ENCODE assay signal across 8 mouse cellular contexts in genomic region chr2:83812483-83813272, GRCm38 (mm10). TPM values are rescaled to one million over a fixed set of nuclear protein-coding genes. Genes with fewer than 3 reads are reported as not detected.
DNase-seq lines count a peak whose midpoint lies in the region; ATAC-seq lines count a peak whose summit lies in the region.

Gene Fam171b (plus strand): TSS chr2:83812636.

- peak; percentile 53 for DNase-seq in T-cell, adult 2 months (ENCODE audit: low spot score)
- peak; percentile 92 to 96 for DNase-seq in cerebellum, postnatal 36 days
- DNase-seq in gastrocnemius, adult 8-10 months (ENCODE audit: low spot score in 2 of 2) = peak; percentile 22 to 57
- peak; percentile 2 for DNase-seq in hindlimb bud, embryonic 11.5 days (ENCODE audit: extremely low spot score, low read depth, low spot score)
- DNase-seq in left cerebral cortex, adult 8-10 months (ENCODE audit: low spot score in 2 of 2) = peak; percentile 68 to 89
- peak; percentile 87 to 88 for DNase-seq in right cerebral cortex, adult 2 months (ENCODE audit: low spot score in 2 of 2)
- DNase-seq in urinary bladder, postnatal 25 days (ENCODE audit: low spot score) = peak; percentile 57

- peak; percentile 88 for ATAC-seq in megakaryocyte, adult 5-6 weeks (ENCODE audit: poor library complexity, severe bottlenecking)

RNA-seq across cellular contexts. Expression of gene Fam171b, which starts in this region (rescaled TPM):
- total RNA-seq in gastrocnemius, adult 8-10 months (2022) = 1 to 10 TPM in 2 of 4 experiments, under 1 TPM in 2; 0.56 to 1.5 (median 0.97) TPM
- total RNA-seq in left cerebral cortex, adult 8-10 months (2022) = 100 to 1,000 TPM; 189 to 234 (median 210) TPM
- total RNA-seq in megakaryocyte, adult 5-6 weeks (2015) = 0.11 and 0.14 TPM in 2 replicates
- total RNA-seq in megakaryocyte, adult 5-6 weeks (2017) = not detected in 2 replicates

Comparison
In these comparisons a context has a peak if more than half of its experiments do, and no peak if none do; other contexts are left out.
1. Peak in every context shown above with its lines: DNase-seq and ATAC-seq.
2. RNA of gene Fam171b (total RNA-seq): 189 to 234 TPM in left cerebral cortex, adult 8-10 months; 0.56 to 1.5 TPM in gastrocnemius, adult 8-10 months and 0.11 to 0.14 TPM in megakaryocyte, adult 5-6 weeks; every median in the first group is over 10 times any median in the second.
3. Peak in ATAC-seq in megakaryocyte, adult 5-6 weeks; RNA of the gene not detected or under 1 TPM.
4. DNase-seq: peak in every context shown above with its lines; median percentile 94 in cerebellum, postnatal 36 days; 88 in right cerebral cortex, adult 2 months; 78 in left cerebral cortex, adult 8-10 months; 57 in urinary bladder, postnatal 25 days; 53 in T-cell, adult 2 months; 40 in gastrocnemius, adult 8-10 months; 2 in hindlimb bud, embryonic 11.5 days.